9 mouse cellular contexts compared by ENCODE assay signal in the genomic region with DNA sequence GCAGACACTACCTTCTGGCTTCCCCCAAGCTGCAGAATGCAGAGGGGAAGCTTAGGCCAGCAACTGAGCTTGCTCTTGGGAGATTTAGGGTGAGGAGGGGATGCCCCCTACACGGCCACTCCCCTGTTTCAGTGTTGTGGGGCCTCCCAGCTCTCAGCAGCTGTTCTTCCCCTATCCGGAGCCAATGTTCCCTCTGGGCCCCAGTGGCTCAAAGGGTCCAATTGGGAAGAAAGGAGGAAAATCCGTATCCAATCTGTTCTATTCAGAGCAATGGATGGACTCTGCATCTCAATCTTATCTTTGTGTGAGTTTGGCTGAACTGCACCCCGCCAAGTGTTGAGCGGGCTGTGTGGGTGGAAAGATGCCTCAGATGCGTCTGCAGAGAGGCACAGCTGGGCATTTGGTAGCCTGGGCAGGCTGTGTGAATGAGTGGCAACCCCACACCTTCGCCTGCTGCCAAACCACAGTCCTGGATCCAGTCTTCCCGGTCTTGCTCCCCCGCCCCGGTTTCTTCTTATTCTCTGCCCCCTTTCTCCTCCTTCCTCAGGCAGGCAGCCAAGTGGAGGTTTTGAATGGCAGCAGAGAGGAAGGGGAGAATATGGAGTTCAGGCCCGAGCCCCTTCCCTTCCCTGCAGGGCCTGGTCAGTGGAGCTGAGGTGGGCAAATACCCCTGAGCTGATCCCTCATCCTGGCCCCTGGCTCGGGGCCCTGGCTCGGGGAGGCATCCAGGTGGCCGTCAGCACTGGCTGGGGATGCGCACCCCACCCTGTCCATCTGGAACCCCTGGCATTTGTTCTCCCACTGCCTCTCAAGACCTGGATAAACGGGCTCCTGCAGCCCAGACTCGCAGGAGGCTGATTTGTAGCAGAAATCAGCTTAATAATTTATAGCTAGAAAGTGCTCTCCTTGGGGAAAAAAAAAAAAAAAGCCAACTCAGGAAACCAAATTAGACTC.
DNase-seq lines count a peak whose midpoint lies in the region; ATAC-seq and TF ChIP-seq lines count a peak whose summit lies in the region.
"Had no signal": no experiment of that assay in that cellular context is flagged by ENCODE, and none has a peak within 500 bp of the region (broad histone marks: within the 10 kb centered on the region; RNA-seq: fewer than 3 reads in every experiment).

No protein-coding gene starts in this region.

- H3K4me2 ChIP-seq in intestine, embryonic 14.5 days (ENCODE audit: low read length) = no peak overlapping the region; the same call in 1 of the 2 replicates
- no peak overlapping the region for H3K4me2 ChIP-seq in intestine, postnatal 0 days (replicated peaks; ENCODE audit: low read depth)
- peak overlapping the region; percentile 31 for H3K4me2 ChIP-seq in embryonic facial prominence, embryonic 14.5 days (ENCODE audit: low read depth, low read length)
- H3K4me2 ChIP-seq in intestine, embryonic 16.5 days (ENCODE audit: low read depth, low read length) = no peak overlapping the region

- peaks cover 8% of the 10 kb centered on the region for H3K4me1 ChIP-seq in intestine, embryonic 14.5 days (replicated peaks; ENCODE audit: control insufficient read depth, insufficient read depth, low read length)
- H3K4me1 ChIP-seq in intestine, postnatal 0 days (replicated peaks; ENCODE audit: control insufficient read depth, insufficient read depth, low read length) = no peaks in the 10 kb centered on the region
- peaks cover 19% of the 10 kb centered on the region for H3K4me1 ChIP-seq in embryonic facial prominence, embryonic 14.5 days (ENCODE audit: control insufficient read depth, insufficient read depth, low read length)
- peaks cover 8% of the 10 kb centered on the region for H3K4me1 ChIP-seq in intestine, embryonic 16.5 days (ENCODE audit: control insufficient read depth, insufficient read depth, low read length)

- no peak; the same call in 1 of the 2 replicates for ATAC-seq in intestine, embryonic 14.5 days (replicated peaks; ENCODE audit: low FRiP score, low TSS enrichment, low read depth)
- ATAC-seq in intestine, postnatal 0 days = no peak
- peak; percentile 80 for ATAC-seq in embryonic facial prominence, embryonic 14.5 days (ENCODE audit: low read depth)
- peak; percentile 11; the same call in 1 of the 2 replicates for ATAC-seq in intestine, embryonic 16.5 days
- ATAC-seq: Patski had no signal

- 39% methylated on average over 17 of the region's 17 CpGs for WGBS in intestine, embryonic 14.5 days
- WGBS in intestine, postnatal 0 days = 46% methylated on average over 17 of the region's 17 CpGs
- 31% methylated on average over 17 of the region's 17 CpGs for WGBS in embryonic facial prominence, embryonic 14.5 days
- 35% methylated on average over 17 of the region's 17 CpGs for WGBS in intestine, embryonic 16.5 days

- H3K36me3 ChIP-seq in intestine, embryonic 14.5 days (ENCODE audit: control insufficient read depth, insufficient read depth, low read length) = no peaks in the 10 kb centered on the region
- H3K36me3 ChIP-seq in intestine, postnatal 0 days (ENCODE audit: control insufficient read depth, insufficient read depth) = no peaks in the 10 kb centered on the region
- no peaks in the 10 kb centered on the region for H3K36me3 ChIP-seq in embryonic facial prominence, embryonic 14.5 days (ENCODE audit: control insufficient read depth, insufficient read depth, low read length)
- H3K36me3 ChIP-seq in intestine, embryonic 16.5 days (ENCODE audit: control insufficient read depth, insufficient read depth, low read length) = no peaks in the 10 kb centered on the region

- H3K4me3 ChIP-seq in intestine, embryonic 14.5 days (ENCODE audit: low read depth, low read length) = no peak overlapping the region
- H3K4me3 ChIP-seq in intestine, postnatal 0 days (ENCODE audit: low read depth, low read length) = no peak overlapping the region
- H3K4me3 ChIP-seq in embryonic facial prominence, embryonic 14.5 days (ENCODE audit: low read depth, low read length) = no peak overlapping the region
- no peak overlapping the region for H3K4me3 ChIP-seq in intestine, embryonic 16.5 days (ENCODE audit: low read length)

- TF ChIP-seq CTCF in intestine, postnatal 0 days (IDR thresholded peaks at IDR 0.05; ENCODE audit: low read depth) = no peak

- H3K27ac ChIP-seq in intestine, embryonic 14.5 days (ENCODE audit: low read depth) = no peak overlapping the region
- H3K27ac ChIP-seq in intestine, postnatal 0 days (ENCODE audit: low read depth, low read length) = no peak overlapping the region
- H3K27ac ChIP-seq in embryonic facial prominence, embryonic 14.5 days (replicated peaks; ENCODE audit: low read depth, low read length) = 0 out of 2 replicates have a peak overlapping the region, but pooled peaks have one; percentile 13
- 0 out of 2 replicates have a peak overlapping the region, but pooled peaks have one; percentile 5 for H3K27ac ChIP-seq in intestine, embryonic 16.5 days (ENCODE audit: low read length)

- H3K27me3 ChIP-seq in intestine, embryonic 14.5 days (replicated peaks; ENCODE audit: control insufficient read depth, insufficient read depth, low read length) = no peaks in the 10 kb centered on the region
- H3K27me3 ChIP-seq in intestine, postnatal 0 days (replicated peaks; ENCODE audit: control insufficient read depth, insufficient read depth, low read length) = no peaks in the 10 kb centered on the region
- no peaks in the 10 kb centered on the region for H3K27me3 ChIP-seq in embryonic facial prominence, embryonic 14.5 days (replicated peaks; ENCODE audit: control insufficient read depth, insufficient read depth, low read length)
- H3K27me3 ChIP-seq in intestine, embryonic 16.5 days (replicated peaks; ENCODE audit: control insufficient read depth, insufficient read depth, low read length) = no peaks in the 10 kb centered on the region
- H3K27me3 ChIP-seq: Patski had no signal

- DNase-seq in intestine, embryonic 14.5 days (ENCODE audit: low spot score) = peak; percentile 64
- DNase-seq in Muller cell, postnatal 12 days (ENCODE audit: inconsistent ontology term) = peak; percentile 90
- peak; percentile 86 for DNase-seq in embryonic facial prominence, embryonic 14.5 days (ENCODE audit: low spot score)
- DNase-seq in right cerebral cortex, postnatal 36 days (ENCODE audit: low spot score in 2 of 2) = peak; percentile 16 to 22
- no peak for DNase-seq in thymus, postnatal 36 days
- no peak for DNase-seq in adrenal gland, postnatal 10 days

- no peaks in the 10 kb centered on the region for H3K9me3 ChIP-seq in intestine, embryonic 14.5 days (ENCODE audit: control insufficient read depth, low read length)
- no peaks in the 10 kb centered on the region for H3K9me3 ChIP-seq in intestine, postnatal 0 days (ENCODE audit: control insufficient read depth)
- no peaks in the 10 kb centered on the region for H3K9me3 ChIP-seq in embryonic facial prominence, embryonic 14.5 days (ENCODE audit: control insufficient read depth, low read length)
- H3K9me3 ChIP-seq in intestine, embryonic 16.5 days (ENCODE audit: control insufficient read depth, low read length) = no peaks in the 10 kb centered on the region

- no peak overlapping the region for H3K9ac ChIP-seq in intestine, embryonic 14.5 days (ENCODE audit: low read length)
- H3K9ac ChIP-seq in intestine, postnatal 0 days (ENCODE audit: low read depth, low read length) = no peak overlapping the region
- no peak overlapping the region for H3K9ac ChIP-seq in embryonic facial prominence, embryonic 14.5 days (ENCODE audit: low read depth, low read length)
- no peak overlapping the region for H3K9ac ChIP-seq in intestine, embryonic 16.5 days (ENCODE audit: low read depth, low read length)

Comparison
In these comparisons a context has a peak if more than half of its experiments do, and no peak if none do; other contexts are left out.
1. ATAC-seq: peak in embryonic facial prominence, embryonic 14.5 days (single experiment) and intestine, embryonic 16.5 days (single experiment); none in intestine, embryonic 14.5 days (single experiment) and intestine, postnatal 0 days (single experiment).
2. H3K27ac ChIP-seq: peak in embryonic facial prominence, embryonic 14.5 days (single experiment) and intestine, embryonic 16.5 days (single experiment); none in intestine, embryonic 14.5 days (single experiment) and intestine, postnatal 0 days (single experiment).
3. DNase-seq: peak in intestine, embryonic 14.5 days (single experiment), Muller cell, postnatal 12 days (single experiment), embryonic facial prominence, embryonic 14.5 days (single experiment) and right cerebral cortex, postnatal 36 days (2 of 2); none in thymus, postnatal 36 days (0 of 2) and adrenal gland, postnatal 10 days (single experiment).